Mouse (Mus musculus): ENCODE measurements around the gene 2900026A02Rik.
"Not testable (repeated sequence)": the region's sequence is repeated elsewhere in the genome, so short reads cannot be mapped to it uniquely, and the experiment has no call there.

The 2900026A02Rik gene

DNA sequence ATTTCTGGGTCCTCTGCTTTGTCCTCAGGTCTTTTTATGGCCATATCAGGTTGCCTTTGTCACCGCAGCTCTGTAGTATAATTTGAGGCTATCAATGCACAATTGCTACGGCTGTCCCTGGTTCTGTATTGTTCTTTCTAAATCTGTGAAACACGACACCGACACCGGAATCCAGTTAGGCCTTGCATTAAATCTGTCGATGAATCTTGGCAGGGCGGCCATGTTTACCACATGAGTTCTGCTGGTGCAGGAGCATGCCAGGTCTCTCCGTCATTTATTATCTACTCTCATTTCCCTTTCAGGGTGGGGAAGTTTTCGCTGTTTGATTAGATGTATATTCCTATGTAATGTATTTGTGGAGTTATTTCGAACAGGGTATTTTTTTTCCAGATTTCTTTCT lies 97.3 kb downstream of the 2900026A02Rik start:
- no peak for DNase-seq (ENCODE audit: low read depth, low spot score)

DNA sequence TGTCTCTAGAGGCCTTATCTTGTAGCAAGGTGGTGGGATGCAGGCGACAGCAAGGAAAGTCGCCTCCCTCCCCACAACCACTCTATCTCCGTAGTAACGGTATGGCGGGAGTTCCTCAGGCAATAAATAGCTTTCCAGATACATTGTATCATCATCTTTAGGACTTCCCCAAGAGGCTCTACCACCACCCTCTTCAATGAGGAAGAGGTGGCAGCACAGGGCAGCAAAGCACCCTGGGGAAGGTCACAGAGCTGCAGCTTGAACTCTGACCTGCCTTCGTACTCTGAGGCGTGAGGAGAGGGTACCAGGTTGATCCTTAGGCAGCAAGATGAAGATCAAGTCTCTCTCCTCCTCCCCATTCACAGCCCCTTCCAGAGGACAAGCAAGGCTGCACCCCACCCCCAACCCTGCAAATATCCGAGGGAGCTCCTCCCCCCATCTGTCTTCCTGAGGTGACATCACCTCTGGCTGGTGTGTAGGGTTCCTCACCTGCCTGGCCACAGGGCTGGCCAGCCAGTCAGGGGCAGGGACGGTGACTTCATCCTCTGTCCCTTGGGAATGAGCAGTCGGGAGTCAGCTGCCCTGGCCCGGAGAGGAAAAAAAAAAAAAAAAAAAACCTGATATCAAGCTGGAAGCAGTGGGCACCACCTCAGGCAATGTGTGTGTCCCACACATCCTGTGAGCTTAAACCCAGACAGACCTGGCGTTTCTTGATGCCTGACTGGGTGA lies 98.5 kb downstream of the 2900026A02Rik start:
- DNase-seq (ENCODE audit: low read depth, low spot score) = no peak

DNA sequence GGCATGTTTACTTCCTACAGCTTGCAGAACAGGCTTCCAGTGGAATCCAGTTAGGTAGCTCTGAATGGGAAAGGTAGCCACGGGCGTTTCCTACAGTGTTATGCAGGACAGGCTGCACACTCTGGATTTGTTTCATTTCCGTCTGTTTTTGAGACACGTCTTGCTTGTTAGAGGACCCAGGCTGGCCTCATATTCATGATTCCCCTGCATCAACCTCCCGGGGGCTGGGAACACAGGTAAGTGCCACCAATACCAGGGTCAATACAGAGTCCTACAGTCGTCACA lies 99.5 kb downstream of the 2900026A02Rik start:
- DNase-seq (ENCODE audit: low read depth, low spot score) = no peak

- DNase-seq (ENCODE audit: low read depth, low spot score) = no peak
These were observed 100.1 kb downstream of the 2900026A02Rik start for GRCm38 (mm10) chr5:113120741-113121590.

- no peak for DNase-seq (ENCODE audit: low read depth, low spot score)
These were observed 101.1 kb downstream of the 2900026A02Rik start for GRCm38 (mm10) chr5:113119861-113120465.

GRCm38 (mm10) chr5:113119291-113119690 lies 101.7 kb downstream of the 2900026A02Rik start:
- DNase-seq (ENCODE audit: low read depth, low spot score) = no peak

DNA sequence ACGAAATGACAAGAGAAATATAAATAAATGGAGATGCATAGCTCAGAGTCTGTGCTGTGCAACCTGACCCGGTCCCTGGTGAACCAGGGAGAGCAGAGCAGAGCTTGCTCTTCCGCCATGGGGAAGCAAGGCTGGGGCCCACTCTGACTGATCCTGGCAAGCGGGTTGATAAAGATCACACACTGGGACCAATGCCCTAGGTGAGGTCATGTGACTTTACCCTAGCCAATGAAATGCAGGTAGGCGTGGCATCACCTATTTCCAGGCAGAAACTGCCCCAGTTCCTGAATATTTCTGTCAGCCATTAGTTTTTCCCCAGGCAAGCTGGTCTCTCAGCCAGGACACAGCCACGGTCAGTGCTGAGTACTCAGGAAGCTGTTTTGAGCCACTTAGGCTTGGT lies 102.3 kb downstream of the 2900026A02Rik start:
- DNase-seq (ENCODE audit: low read depth, low spot score) = no peak

- DNase-seq (ENCODE audit: low read depth, low spot score) = no peak
These were observed 103.7 kb downstream of the 2900026A02Rik start for GRCm38 (mm10) chr5:113117361-113117760.

DNA sequence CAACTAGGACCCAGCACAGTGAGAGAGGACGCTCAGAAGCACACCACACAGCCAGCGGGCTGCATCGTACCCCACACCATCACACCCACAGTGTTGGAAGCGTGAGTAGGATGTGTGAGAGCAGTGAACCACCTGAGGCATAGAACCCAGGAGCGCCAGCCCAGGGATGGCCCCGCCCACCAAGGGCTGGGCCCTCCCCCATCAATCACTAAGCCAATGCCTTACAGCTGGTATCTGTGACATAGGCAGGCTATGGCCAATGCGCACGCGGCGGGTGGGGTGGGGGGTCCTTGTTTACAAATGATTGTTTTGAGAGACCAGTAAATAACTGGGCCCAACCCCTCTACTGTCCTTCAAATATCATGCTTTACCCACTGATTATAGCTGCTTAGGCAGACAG lies 105.1 kb downstream of the 2900026A02Rik start:
- DNase-seq (ENCODE audit: low read depth, low spot score) = no peak

- DNase-seq (ENCODE audit: low read depth, low spot score) = no peak
These were observed 106.5 kb downstream of the 2900026A02Rik start for GRCm38 (mm10) chr5:113114264-113115225.

DNA sequence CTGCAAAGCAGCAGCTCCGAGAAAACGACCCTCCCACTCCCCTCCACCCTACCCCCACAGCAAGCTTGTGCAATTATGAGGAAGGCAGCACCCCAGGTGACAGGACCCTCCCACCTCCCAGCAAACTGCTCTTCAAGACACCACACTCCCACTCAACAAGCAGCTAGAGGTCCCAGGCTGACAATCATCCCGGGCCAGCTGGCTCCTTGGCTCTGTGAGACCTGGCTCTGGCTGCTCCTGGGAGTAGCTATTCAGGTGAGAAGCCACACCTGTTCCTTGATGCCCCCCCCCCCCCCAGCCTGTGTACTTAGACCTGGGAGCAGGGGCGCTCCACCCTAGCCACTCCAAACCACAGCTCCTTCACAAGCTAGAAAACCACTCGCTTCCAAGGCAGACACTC lies 107.9 kb downstream of the 2900026A02Rik start:
- no peak for DNase-seq (ENCODE audit: low read depth, low spot score)

DNA sequence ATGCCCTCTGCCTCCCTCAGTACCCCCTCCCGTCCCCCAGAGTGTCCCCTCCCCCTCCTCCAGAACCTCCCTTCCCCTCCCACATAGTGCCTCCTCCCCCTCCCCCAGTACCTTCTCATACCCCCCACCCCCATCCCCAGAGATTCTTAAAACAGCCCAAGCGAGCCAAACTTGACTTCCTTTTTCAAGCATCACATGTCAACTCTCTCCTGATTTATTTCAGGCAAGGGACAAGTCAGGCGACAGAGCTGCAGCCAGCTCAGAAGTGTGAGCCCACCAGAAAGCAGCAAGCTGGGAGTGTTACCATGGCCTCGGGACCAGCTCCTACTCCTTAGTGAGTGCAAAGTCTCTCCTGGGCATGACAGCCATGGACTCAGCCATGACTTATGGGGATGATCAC lies 109.7 kb downstream of the 2900026A02Rik start:
- no peak for DNase-seq (ENCODE audit: low read depth, low spot score)

- no peak for DNase-seq (ENCODE audit: low read depth, low spot score)
These were observed 110.1 kb downstream of the 2900026A02Rik start for GRCm38 (mm10) chr5:113110929-113111328.

DNA sequence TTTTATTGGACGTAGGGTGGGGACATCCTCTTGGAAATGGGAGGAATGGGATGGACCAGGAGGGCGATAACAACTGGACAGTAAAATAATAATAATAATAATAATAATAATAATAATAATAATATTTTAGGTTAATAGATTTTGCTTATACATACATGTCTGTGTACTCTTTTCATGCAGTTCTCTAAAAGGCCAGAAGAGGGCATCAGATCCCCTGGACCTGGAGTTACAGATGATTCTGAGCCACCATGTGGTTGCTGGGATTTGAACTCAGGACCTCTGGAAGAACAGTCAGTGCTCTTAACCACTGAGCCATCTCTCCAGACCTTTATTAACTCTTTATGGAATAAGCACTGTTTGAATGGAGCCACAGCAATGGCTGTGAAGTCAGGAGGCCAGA lies 111.4 kb downstream of the 2900026A02Rik start:
- not testable (repeated sequence) for DNase-seq (ENCODE audit: low read depth, low spot score)

GRCm38 (mm10) chr5:113108165-113108764 lies 112.8 kb downstream of the 2900026A02Rik start:
- DNase-seq (ENCODE audit: low read depth, low spot score) = no peak

GRCm38 (mm10) chr5:113107709-113108108 lies 113.3 kb downstream of the 2900026A02Rik start:
- DNase-seq (ENCODE audit: low read depth, low spot score) = no peak

DNA sequence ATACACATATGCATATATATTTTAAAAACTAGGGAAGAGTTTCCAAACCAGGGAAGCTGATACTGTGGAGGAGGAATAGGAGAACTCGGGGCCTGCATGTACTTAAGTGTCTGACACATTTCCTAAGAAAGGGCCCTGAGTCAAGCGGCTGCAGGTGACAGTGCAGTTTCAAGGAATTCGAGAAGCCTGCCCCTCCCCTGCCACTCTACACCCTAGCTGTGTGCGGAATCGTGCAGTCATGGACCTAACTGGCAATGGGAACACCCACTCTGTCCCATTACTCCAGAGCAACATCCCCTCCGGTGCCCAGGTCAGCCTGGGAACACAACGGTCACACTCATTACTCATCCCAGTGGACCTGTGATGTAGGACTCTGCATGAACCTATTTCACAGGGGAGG lies 114.4 kb downstream of the 2900026A02Rik start:
- DNase-seq (ENCODE audit: low read depth, low spot score) = no peak

- no peak for DNase-seq (ENCODE audit: low read depth, low spot score)
These were observed 115.6 kb downstream of the 2900026A02Rik start for GRCm38 (mm10) chr5:113105481-113105880.

- DNase-seq (ENCODE audit: low read depth, low spot score) = no peak
These were observed 116.0 kb downstream of the 2900026A02Rik start for GRCm38 (mm10) chr5:113105035-113105434.

- no peak for DNase-seq (ENCODE audit: low read depth, low spot score)
These were observed 118.6 kb downstream of the 2900026A02Rik start for GRCm38 (mm10) chr5:113102455-113102854.

GRCm38 (mm10) chr5:113101457-113101856 lies 119.6 kb downstream of the 2900026A02Rik start:
- DNase-seq (ENCODE audit: low read depth, low spot score) = no peak

Measured in mesoderm, embryonic 11.5 days (tissue).